Mouse (Mus musculus) ES-E14 (cell line): ENCODE data around the gene Pla2g2c. TPM values are rescaled to one million over a fixed set of nuclear protein-coding genes. Genes with fewer than 3 reads are reported as not detected.

Experiments used
- DNase-seq: peaks from one replicate; pipeline ENCODE4 v3.0.0-alpha.2; 2013; ENCODE audit warnings: low read depth, low spot score
- H3K27ac ChIP-seq: 2 replicates; pipeline ENCODE4 v1.5.1; 2012; ENCODE audit warnings: low read depth, mild to moderate bottlenecking, low read length, moderate library complexity, mixed read lengths; ENCODE audit not compliant: poor library complexity, insufficient read depth, severe bottlenecking
- H3K36me3 ChIP-seq: 2 replicates; pipeline ENCODE4 v1.6.1; 2012; ENCODE audit warnings: mild to moderate bottlenecking, low read length, moderate library complexity, mixed read lengths; ENCODE audit not compliant: control insufficient read depth, poor library complexity, insufficient read depth, severe bottlenecking
- H3K4me1 ChIP-seq, 2 experiments: fragments of 150-350 bp in 1 of 2; sonication (generic) in 1 of 2; 2 replicates each; pipeline ENCODE4 v1.6.1; 2012; ENCODE audit warnings: low read length in 2 of 2, mild to moderate bottlenecking in 1 of 2, mixed read lengths in 1 of 2; ENCODE audit not compliant: control insufficient read depth in 2 of 2, insufficient read depth in 2 of 2, poor library complexity in 1 of 2
- H3K4me3 ChIP-seq, 2 experiments: fragments of 150-350 bp in 1 of 2; sonication (generic) in 1 of 2; 2 replicates each; pipeline ENCODE4 v1.5.1; 2012; ENCODE audit warnings: low read length in 2 of 2, low read depth in 1 of 2, mild to moderate bottlenecking in 1 of 2, mixed read lengths in 1 of 2; ENCODE audit not compliant: insufficient read depth in 1 of 2, poor library complexity in 1 of 2, severe bottlenecking in 1 of 2
- H3K9ac ChIP-seq: 2 replicates; pipeline ENCODE4 v1.6.1; 2012; ENCODE audit warnings: low read depth, mild to moderate bottlenecking, low read length, mixed read lengths; ENCODE audit not compliant: poor library complexity, insufficient read depth, severe bottlenecking
- H3K9me3 ChIP-seq: fragments of 150-350 bp; sonication (generic); 2 replicates; pipeline ENCODE4 v1.6.1; 2012; ENCODE audit warnings: low read depth, mild to moderate bottlenecking, low read length; ENCODE audit not compliant: control insufficient read depth, insufficient read depth
- CHD2 ChIP-seq: IDR thresholded peaks from 2 replicates; pipeline ENCODE4 v1.6.1; 2014; ENCODE audit warnings: mild to moderate bottlenecking, low read depth, low read length, inconsistent platforms
- HCFC1 ChIP-seq: IDR thresholded peaks from 2 replicates; pipeline ENCODE4 v1.6.1; 2012; ENCODE audit warnings: low read length, inconsistent platforms, borderline replicate concordance; ENCODE audit not compliant: insufficient read depth
- MAFK ChIP-seq: IDR thresholded peaks from 2 replicates; pipeline ENCODE4 v1.6.1; 2014; ENCODE audit warnings: mild to moderate bottlenecking, low read depth, low read length, inconsistent platforms; ENCODE audit not compliant: insufficient read depth
- ZC3H11A ChIP-seq: IDR thresholded peaks from 2 replicates; pipeline ENCODE4 v1.6.1; 2012; ENCODE audit warnings: low read depth, mild to moderate bottlenecking, inconsistent platforms, low read length, borderline replicate concordance
- ZNF384 ChIP-seq: IDR thresholded peaks from 2 replicates; pipeline ENCODE4 v1.6.1; 2012; ENCODE audit warnings: low read depth, low read length, inconsistent platforms
- in situ Hi-C, 2 experiments: fragments of 600-800 bp; cut with MboI; formaldehyde crosslinking; loops; one replicate each; pipeline ENCODE4 v1.15.1; 2025; ENCODE audit warnings: low sequenced_read_pairs in 2 of 2, inconsistent platforms in 1 of 2; ENCODE audit not compliant: unreplicated experiment in 2 of 2
- total RNA-seq: library from RNA; depleted of rRNA; stranded (reverse); fragments of 300-350 nt; gene quantifications from 2 replicates; pipeline ENCODE4 v1.2.3, GENCODE M21; 2012

The Pla2g2c gene
- total RNA-seq, 1 experiment: 0.54 TPM

DNA sequence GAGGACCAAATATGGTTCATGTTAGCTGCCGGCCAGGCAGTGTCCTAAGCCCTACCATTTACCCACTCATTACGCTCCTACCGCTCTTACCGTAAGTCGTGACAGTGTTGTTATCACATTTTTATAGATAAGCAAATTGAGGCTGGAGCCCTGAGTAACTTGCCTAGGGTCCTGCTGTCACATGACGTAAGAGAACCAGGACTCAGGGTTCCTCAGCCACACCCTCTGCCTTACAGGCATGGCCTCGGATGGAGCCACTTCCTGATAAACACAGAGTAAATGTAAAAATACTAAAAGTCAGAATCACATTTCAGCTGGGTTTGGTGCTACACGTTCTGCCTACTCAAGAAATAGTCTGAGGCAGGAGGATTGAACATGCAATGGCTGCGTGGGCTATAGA lies 29.8 kb downstream of the Pla2g2c start:
- in situ Hi-C loops: no loop called here
- H3K9ac ChIP-seq: no peak overlapping the region

DNA sequence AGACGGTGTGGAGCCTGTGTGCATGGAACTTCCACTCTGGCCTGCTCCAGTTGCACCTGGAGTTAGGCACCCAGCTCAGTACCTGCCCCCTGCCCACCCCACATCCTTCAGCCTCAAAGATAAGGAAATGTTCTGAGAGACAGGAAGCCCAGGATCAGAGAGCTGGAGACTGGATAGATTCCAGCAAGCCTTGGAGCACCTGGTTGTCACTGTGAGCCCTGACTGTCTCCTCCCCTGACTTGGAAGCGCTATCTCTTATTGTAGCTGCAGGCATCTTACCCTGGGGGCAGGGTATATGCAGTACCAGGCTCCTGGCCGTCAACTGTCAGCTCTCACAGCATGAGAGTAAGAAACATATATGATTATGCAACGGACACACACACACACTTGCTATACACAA lies 30.8 kb downstream of the Pla2g2c start:
- no peaks in the 10 kb centered on the region; a peak in 1 of 4 replicates for H3K4me1 ChIP-seq
- H3K27ac ChIP-seq: no peak overlapping the region
- no peak for TF ChIP-seq HCFC1
- no peak for TF ChIP-seq ZNF384
- TF ChIP-seq MAFK: no peak
- TF ChIP-seq ZC3H11A: no peak
- no peak for TF ChIP-seq CHD2
- in situ Hi-C loops: no loop called here
- no peaks in the 10 kb centered on the region for H3K9me3 ChIP-seq
- no peak overlapping the region for H3K4me3 ChIP-seq
- H3K9ac ChIP-seq: no peak overlapping the region
- no peaks in the 10 kb centered on the region for H3K36me3 ChIP-seq
- DNase-seq: no peak

More for the DNA sequence above, 29.8 kb downstream of the Pla2g2c start:
- Histone ChIP-seq H3K4me3 (no peak overlapping the region), H3K4me1 (no peaks in the 10 kb centered on the region), H3K36me3 (no peaks in the 10 kb centered on the region), H3K9me3 (no peaks in the 10 kb centered on the region), H3K27ac (no peak overlapping the region)
- no peak for DNase-seq
- TF ChIP-seq MAFK: no peak
- no peak for TF ChIP-seq ZC3H11A
- no peak for TF ChIP-seq CHD2
- no peak for TF ChIP-seq HCFC1
- no peak for TF ChIP-seq ZNF384

DNA sequence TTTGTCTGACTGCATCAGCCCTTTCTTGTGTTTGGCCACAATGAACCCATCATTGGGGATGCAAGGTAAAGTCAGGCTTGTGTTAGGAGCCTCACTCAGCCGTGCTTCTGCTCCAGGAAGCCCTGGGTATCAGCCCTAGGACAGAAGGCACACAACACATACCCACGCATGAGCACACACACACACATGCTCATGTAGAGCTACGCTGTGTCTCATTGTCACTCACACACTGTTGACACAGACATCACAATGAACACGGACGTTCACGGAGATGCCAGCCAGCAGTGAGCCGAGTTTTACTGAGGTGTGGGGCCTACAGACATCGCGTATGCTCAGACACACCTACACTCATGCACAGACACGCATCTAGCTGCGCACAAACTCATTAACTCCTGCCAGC lies 31.4 kb downstream of the Pla2g2c start:
- H3K4me3 ChIP-seq: no peak overlapping the region
- no peak overlapping the region; the same call in 1 of the 2 replicates for H3K27ac ChIP-seq
- no peaks in the 10 kb centered on the region; a peak in 1 of 4 replicates for H3K4me1 ChIP-seq
- H3K9me3 ChIP-seq: no peaks in the 10 kb centered on the region
- no peak overlapping the region for H3K9ac ChIP-seq
- in situ Hi-C loops: no loop called here
- no peak for DNase-seq
- TF ChIP-seq ZNF384 (no peak), ZC3H11A (no peak), HCFC1 (no peak), MAFK (no peak), CHD2 (no peak)
- H3K36me3 ChIP-seq: no peaks in the 10 kb centered on the region

DNA sequence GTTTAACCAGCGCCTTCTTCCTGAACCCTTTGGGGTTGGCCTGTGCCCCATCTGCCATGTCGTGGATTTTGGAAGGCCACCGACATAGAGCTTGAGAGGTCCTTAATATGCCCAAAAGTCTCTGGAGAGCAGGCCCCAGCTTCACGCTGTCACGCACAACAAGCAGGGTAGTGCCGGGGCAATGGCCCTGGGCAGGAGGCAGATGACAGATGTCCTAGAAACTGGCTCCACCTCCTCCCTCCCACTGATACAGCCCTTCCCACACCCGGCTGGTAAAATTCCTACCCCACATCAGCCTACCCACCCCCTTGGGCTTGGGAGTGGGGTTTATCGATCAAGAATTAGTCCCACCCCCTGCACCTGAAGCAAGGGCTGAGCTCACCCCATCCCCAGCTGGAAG lies 32.8 kb downstream of the Pla2g2c start, which contains the start of gene Pla2g2f:
Pla2g2f (minus strand) TSS at position 211 of the 400 bp plus-strand sequence.
- Histone ChIP-seq H3K9me3 (no peaks in the 10 kb centered on the region), H3K27ac (no peak within 1 kb of the TSS), H3K4me1 (no peaks in the 10 kb centered on the region; a peak in 1 of 4 replicates), H3K4me3 (no peak within 1 kb of the TSS), H3K9ac (no peak within 1 kb of the TSS), H3K36me3 (no peaks in the 10 kb centered on the region)
- TF ChIP-seq CHD2: no peak
- TF ChIP-seq ZNF384: no peak
- no peak for TF ChIP-seq MAFK
- TF ChIP-seq ZC3H11A: no peak
- TF ChIP-seq HCFC1: no peak
- no peak for DNase-seq
- in situ Hi-C loops: no loop called here

DNA sequence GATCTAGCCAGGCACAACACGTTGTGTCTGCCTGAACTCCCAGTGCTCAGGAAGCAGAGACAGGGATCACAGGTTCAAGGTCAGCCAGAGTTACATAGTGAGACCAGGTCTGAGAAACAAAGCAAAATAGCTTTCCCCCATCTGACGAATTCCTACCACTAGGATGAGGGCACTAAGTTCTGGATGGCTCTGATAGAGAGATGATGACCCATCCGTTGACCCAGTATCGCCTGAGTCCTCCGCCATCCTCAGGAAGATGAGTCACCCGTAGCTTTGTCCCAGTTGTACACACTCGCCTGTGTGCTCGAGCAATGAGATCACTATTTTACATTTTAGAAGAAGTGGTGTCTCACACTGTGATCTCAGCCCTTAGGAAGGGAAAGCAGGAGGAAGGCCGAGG lies 37.7 kb downstream of the Pla2g2c start:
- in situ Hi-C loops: no loop called here
- no peaks in the 10 kb centered on the region; a peak in 1 of 4 replicates for H3K4me1 ChIP-seq
- H3K9me3 ChIP-seq: no peaks in the 10 kb centered on the region
- no peak overlapping the region for H3K4me3 ChIP-seq
- no peak for DNase-seq
- no peak overlapping the region for H3K27ac ChIP-seq
- H3K36me3 ChIP-seq: no peaks in the 10 kb centered on the region
- no peak overlapping the region for H3K9ac ChIP-seq
- TF ChIP-seq ZNF384 (no peak), CHD2 (no peak), MAFK (no peak), HCFC1 (no peak), ZC3H11A (no peak)
